Mouse (Mus musculus) ES-E14 (cell line): ENCODE measurements at regions not wholly inside any gene's neighbourhood (a gene's known extent, or its start where the extent isn't known, plus 50 kb on each side); places are given as distances from the start of the nearest gene placed in this dataset.

Source experiments
- DNase-seq: peaks from one replicate; pipeline ENCODE4 v3.0.0-alpha.2; 2013; ENCODE audit warnings: low read depth, low spot score
- H3K27ac ChIP-seq: 2 replicates; pipeline ENCODE4 v1.5.1; 2012; ENCODE audit warnings: low read depth, mild to moderate bottlenecking, low read length, moderate library complexity, mixed read lengths; ENCODE audit not compliant: poor library complexity, insufficient read depth, severe bottlenecking
- H3K36me3 ChIP-seq: 2 replicates; pipeline ENCODE4 v1.6.1; 2012; ENCODE audit warnings: mild to moderate bottlenecking, low read length, moderate library complexity, mixed read lengths; ENCODE audit not compliant: control insufficient read depth, poor library complexity, insufficient read depth, severe bottlenecking
- H3K4me1 ChIP-seq, 2 experiments: fragments of 150-350 bp in 1 of 2; sonication (generic) in 1 of 2; 2 replicates each; pipeline ENCODE4 v1.6.1; 2012; ENCODE audit warnings: low read length in 2 of 2, mild to moderate bottlenecking in 1 of 2, mixed read lengths in 1 of 2; ENCODE audit not compliant: control insufficient read depth in 2 of 2, insufficient read depth in 2 of 2, poor library complexity in 1 of 2
- H3K4me3 ChIP-seq, 2 experiments: fragments of 150-350 bp in 1 of 2; sonication (generic) in 1 of 2; 2 replicates each; pipeline ENCODE4 v1.5.1; 2012; ENCODE audit warnings: low read length in 2 of 2, low read depth in 1 of 2, mild to moderate bottlenecking in 1 of 2, mixed read lengths in 1 of 2; ENCODE audit not compliant: insufficient read depth in 1 of 2, poor library complexity in 1 of 2, severe bottlenecking in 1 of 2
- H3K9ac ChIP-seq: 2 replicates; pipeline ENCODE4 v1.6.1; 2012; ENCODE audit warnings: low read depth, mild to moderate bottlenecking, low read length, mixed read lengths; ENCODE audit not compliant: poor library complexity, insufficient read depth, severe bottlenecking
- H3K9me3 ChIP-seq: fragments of 150-350 bp; sonication (generic); 2 replicates; pipeline ENCODE4 v1.6.1; 2012; ENCODE audit warnings: low read depth, mild to moderate bottlenecking, low read length; ENCODE audit not compliant: control insufficient read depth, insufficient read depth
- CHD2 ChIP-seq: IDR thresholded peaks from 2 replicates; pipeline ENCODE4 v1.6.1; 2014; ENCODE audit warnings: mild to moderate bottlenecking, low read depth, low read length, inconsistent platforms
- HCFC1 ChIP-seq: IDR thresholded peaks from 2 replicates; pipeline ENCODE4 v1.6.1; 2012; ENCODE audit warnings: low read length, inconsistent platforms, borderline replicate concordance; ENCODE audit not compliant: insufficient read depth
- MAFK ChIP-seq: IDR thresholded peaks from 2 replicates; pipeline ENCODE4 v1.6.1; 2014; ENCODE audit warnings: mild to moderate bottlenecking, low read depth, low read length, inconsistent platforms; ENCODE audit not compliant: insufficient read depth
- ZC3H11A ChIP-seq: IDR thresholded peaks from 2 replicates; pipeline ENCODE4 v1.6.1; 2012; ENCODE audit warnings: low read depth, mild to moderate bottlenecking, inconsistent platforms, low read length, borderline replicate concordance
- ZNF384 ChIP-seq: IDR thresholded peaks from 2 replicates; pipeline ENCODE4 v1.6.1; 2012; ENCODE audit warnings: low read depth, low read length, inconsistent platforms
- in situ Hi-C, 2 experiments: fragments of 600-800 bp; cut with MboI; formaldehyde crosslinking; loops; one replicate each; pipeline ENCODE4 v1.15.1; 2025; ENCODE audit warnings: low sequenced_read_pairs in 2 of 2, inconsistent platforms in 1 of 2; ENCODE audit not compliant: unreplicated experiment in 2 of 2

DNA sequence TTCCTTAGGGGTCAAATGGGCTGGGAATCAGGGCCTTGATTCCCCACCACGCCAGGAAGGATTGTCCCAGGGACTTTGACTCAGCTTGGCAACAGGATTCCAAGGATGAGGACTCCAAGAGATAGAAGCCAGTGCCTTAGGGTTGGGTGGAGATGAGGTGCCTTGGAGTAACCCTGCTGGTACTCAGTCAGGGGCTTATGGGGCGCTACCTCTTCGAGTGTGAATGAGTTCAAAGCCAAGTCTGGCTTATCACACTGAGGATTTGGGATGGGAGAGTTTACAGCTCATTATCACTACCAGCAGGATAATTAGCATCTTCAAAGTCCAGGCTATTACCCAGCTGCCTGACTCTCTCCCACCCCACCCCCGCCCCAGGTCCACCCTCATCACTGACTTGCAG lies 213.5 kb downstream of the Cdh26 start:
- H3K4me1 ChIP-seq, result 0 out of 4 replicates have a peak, but pooled peaks cover 0 to 2% of the 10 kb centered on the region in 2 experiments
- TF ChIP-seq ZC3H11A (no peak), MAFK (no peak), CHD2 (no peak), ZNF384 (no peak), HCFC1 (no peak)
- in situ Hi-C loops, result no loop called here

DNA sequence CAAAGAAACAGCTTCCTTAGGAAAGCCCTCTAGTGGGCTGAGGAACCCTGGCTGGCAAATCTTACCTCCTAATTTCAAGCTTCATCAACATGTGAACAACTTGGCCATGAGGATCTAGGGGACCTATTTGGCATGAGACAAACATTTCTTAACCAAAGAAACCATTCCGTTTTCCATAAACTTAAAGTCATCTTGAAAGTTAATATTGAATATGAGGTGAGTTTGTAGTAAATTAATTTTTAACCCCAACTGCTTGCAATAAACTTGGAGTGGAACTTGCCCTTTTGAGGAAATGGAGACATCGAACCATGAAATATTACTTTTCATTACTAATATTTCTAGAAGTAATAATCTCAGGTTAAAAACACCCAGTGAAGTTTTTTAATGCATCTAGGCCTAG lies 229.7 kb downstream of the Cdh26 start:
- no peak for DNase-seq
- H3K36me3 ChIP-seq, result no peaks in the 10 kb centered on the region
- in situ Hi-C loops, result loop anchor here in 1 of 2 experiments (10.0 kb wide), 1 partner anchor 85 kb away; no protein-coding TSS in a partner anchor
- no peak overlapping the region for H3K4me3 ChIP-seq
- H3K4me1 ChIP-seq, result no peaks in the 10 kb centered on the region
- no peaks in the 10 kb centered on the region for H3K9me3 ChIP-seq
- H3K27ac ChIP-seq, result no peak overlapping the region
- H3K9ac ChIP-seq, result no peak overlapping the region
- TF ChIP-seq HCFC1, result no peak
- TF ChIP-seq ZNF384, result no peak
- TF ChIP-seq MAFK, result no peak
- TF ChIP-seq CHD2, result no peak
- no peak for TF ChIP-seq ZC3H11A

More for the DNA sequence above, 213.5 kb downstream of the Cdh26 start:
- H3K4me3 ChIP-seq, result no peak overlapping the region
- H3K36me3 ChIP-seq, result no peaks in the 10 kb centered on the region
- no peaks in the 10 kb centered on the region for H3K9me3 ChIP-seq
- DNase-seq, result no peak
- no peak overlapping the region for H3K27ac ChIP-seq
- H3K9ac ChIP-seq, result no peak overlapping the region

DNA sequence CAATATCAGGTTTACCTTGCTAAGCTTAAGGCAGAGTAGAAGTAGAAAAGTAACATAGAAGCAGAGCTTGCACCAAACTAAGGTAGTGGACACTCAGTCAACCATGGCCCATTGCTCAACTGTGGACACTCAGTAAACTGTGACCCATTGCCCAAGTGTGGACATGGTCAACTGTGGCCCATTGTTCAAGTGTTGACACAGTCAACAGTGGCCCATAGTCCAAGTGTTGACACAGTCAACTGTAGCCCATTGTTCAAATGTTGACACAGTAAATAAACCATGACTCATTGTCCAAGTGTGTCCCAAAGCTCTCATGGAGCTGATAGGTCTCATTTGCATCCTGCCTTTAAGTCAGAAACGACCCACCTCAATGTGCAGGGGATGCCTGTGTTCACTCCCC lies 232.1 kb downstream of the Cdh26 start:
- DNase-seq, result no peak
- no peaks in the 10 kb centered on the region for H3K9me3 ChIP-seq
- in situ Hi-C loops, result loop anchor here in 1 of 2 experiments (10.0 kb wide), 1 partner anchor 88 kb away; no protein-coding TSS in a partner anchor
- no peak for TF ChIP-seq HCFC1
- TF ChIP-seq ZNF384, result no peak
- TF ChIP-seq CHD2, result no peak
- TF ChIP-seq MAFK, result no peak
- TF ChIP-seq ZC3H11A, result no peak
- H3K9ac ChIP-seq, result no peak overlapping the region
- H3K4me3 ChIP-seq, result no peak overlapping the region
- no peaks in the 10 kb centered on the region for H3K4me1 ChIP-seq
- H3K36me3 ChIP-seq, result no peaks in the 10 kb centered on the region
- H3K27ac ChIP-seq, result no peak overlapping the region

DNA sequence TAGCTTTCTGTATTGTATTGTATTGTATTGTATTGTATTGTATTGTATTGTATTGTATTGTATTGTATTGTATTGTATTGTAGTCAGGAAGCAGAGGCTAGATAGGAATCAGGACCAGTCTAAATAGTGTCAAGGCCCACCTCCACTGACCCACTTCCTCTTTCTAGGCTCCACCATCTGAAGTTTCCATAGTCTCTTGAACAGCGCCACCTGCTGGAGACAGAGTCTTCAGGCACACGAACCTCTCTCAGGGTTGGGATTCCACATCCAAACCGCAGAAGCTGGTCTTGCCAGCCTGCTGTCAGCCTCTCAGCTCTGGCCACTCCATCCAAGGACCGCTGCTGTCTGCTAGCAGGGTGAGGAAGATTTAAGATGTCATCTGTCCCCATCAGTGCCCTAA lies 234.6 kb downstream of the Cdh26 start:
- peak; percentile 74 for DNase-seq
- TF ChIP-seq ZNF384, result no peak
- TF ChIP-seq CHD2, result no peak
- TF ChIP-seq ZC3H11A, result peak; percentile 65
- in situ Hi-C loops, result loop anchor here in 1 of 2 experiments (10.0 kb wide), 1 partner anchor 90 kb away; no protein-coding TSS in a partner anchor

DNA sequence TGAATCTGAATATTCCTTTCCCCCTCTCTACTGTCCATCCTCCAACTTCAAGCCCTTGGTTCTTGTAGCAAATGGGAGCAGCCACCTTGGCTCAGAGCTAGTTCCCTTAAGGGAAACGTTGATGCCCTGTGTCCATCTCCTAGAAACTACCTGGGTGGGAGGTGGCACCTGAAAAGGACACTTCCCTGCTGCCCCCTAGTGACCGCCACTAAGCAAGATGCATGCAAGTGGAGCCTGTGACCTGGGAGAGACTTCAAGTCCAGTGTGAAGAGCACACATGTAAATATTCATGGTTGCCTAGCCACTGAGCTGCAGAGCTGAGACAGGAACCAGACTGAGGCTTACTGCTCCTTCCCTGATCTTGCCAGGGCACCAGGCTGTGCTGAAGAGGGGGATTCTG lies 238.1 kb downstream of the Cdh26 start:
- in situ Hi-C loops, result loop anchor here in 1 of 2 experiments (10.0 kb wide), 1 partner anchor 94 kb away; no protein-coding TSS in a partner anchor
- H3K27ac ChIP-seq, result no peak overlapping the region
- no peak overlapping the region for H3K9ac ChIP-seq
- no peak for DNase-seq
- H3K4me1 ChIP-seq, result no peaks in the 10 kb centered on the region
- TF ChIP-seq HCFC1, result no peak
- no peak for TF ChIP-seq MAFK
- no peak for TF ChIP-seq ZNF384
- no peak for TF ChIP-seq CHD2
- TF ChIP-seq ZC3H11A, result peak; percentile 5; the same call in 1 of the 2 replicates
- H3K36me3 ChIP-seq, result no peaks in the 10 kb centered on the region
- H3K4me3 ChIP-seq, result no peak overlapping the region
- no peaks in the 10 kb centered on the region for H3K9me3 ChIP-seq

More for the DNA sequence above, 234.6 kb downstream of the Cdh26 start:
- no peak overlapping the region for H3K9ac ChIP-seq
- H3K4me1 ChIP-seq, result no peaks in the 10 kb centered on the region
- H3K4me3 ChIP-seq, result no peak overlapping the region
- H3K36me3 ChIP-seq, result no peaks in the 10 kb centered on the region
- H3K27ac ChIP-seq, result no peak overlapping the region
- no peaks in the 10 kb centered on the region for H3K9me3 ChIP-seq
